Mouse (Mus musculus): Measurements from ENCODE around the gene Serpine2. TPM values are rescaled to one million over a fixed set of nuclear protein-coding genes. Genes with fewer than 3 reads are reported as not detected.

Serpine2 gene
- total RNA-seq, 2 experiments from 2014 or later: 186 to 189 TPM

DNA sequence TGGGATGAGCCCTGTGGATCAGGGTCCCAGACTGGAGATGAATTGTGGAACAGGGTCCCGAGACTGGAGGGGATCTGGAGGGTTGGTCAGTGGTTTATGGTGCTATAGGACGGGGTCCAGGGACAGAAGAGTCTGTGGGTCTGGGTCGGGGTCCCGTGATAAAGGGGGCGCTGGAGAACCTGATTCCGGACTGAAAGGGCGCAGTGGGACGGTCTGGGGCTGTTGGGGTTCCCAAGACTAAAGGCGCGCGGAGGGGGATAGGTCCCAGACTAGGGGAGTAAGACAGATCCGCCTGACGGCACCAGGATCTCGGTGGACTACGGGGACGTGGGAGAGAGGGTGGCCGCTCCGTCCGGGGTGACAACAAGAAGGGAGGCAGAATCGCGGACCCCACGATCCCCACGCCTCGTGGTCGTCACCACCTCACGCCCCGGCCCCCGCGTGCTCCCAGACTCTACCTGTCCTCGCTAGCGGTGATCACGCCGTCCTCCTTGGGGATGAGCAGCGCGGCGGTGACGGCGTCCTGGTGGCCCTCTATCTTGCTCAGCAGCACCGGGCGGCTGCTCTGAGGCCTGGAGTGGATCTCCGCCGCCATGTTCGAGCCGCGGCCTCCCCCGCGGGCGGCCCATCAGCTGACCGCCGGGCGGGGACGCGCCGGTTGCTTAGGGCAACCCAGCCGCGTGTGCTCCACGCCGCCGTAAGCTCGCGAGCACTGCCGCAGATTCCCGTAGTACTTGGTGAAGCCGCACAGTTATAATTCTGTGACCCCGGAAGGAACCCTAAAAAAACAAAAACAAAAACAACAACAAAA is 99.7 kb downstream of the Serpine2 start:
- peak; percentile 78 to 92 for DNase-seq (ENCODE audit: extremely low spot score in 1 of 2, low spot score in 2 of 2)
- intact Hi-C loops (cut with DNase I): no loop called here

DNA sequence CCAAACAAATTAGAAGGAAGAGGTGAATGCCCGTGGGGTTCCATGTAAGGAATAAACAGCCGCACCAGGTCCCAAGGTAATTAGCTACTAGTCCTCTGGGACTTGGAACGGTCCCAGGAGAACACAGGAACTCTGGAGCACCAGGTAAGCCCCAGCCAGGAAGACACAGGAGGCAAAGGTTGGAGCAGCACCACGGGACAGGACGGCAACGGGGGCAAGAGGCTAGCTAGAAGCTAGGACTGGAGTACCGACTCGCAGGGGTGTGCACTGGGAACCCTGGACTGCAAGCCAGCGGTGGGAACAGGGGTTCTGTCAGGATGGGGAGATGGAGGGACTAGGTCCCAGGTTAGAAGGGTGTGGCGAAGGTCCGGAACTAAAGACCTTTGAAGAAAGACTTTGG is 100.3 kb downstream of the Serpine2 start:
- no peak for DNase-seq (ENCODE audit: extremely low spot score in 1 of 2, low spot score in 2 of 2)
- intact Hi-C loops (cut with DNase I): no loop called here

DNA sequence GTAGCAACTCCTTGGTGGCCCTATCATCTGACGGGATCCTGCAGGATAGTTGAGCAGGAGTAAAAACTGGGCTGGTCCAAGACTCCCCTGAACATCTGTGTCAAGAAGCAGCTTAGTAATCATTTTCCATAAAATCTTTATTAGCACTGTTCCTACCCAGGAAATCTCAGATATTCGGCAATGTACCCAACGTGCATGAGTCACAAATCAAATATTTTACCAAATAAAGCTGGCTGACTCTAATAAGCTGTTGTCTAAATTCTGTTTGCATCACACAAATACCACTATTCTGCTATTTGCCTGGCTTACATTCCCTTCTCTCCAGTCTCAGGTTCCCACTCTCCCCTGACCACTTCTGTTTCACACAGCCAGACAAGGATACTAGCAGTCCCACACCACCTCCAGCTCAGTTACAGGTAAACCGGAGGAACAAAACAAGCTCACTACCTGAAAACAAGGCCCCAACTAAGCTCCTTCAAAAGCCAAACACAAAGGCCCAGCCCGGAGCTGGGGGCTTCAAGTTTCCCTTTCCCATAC is 101.5 kb downstream of the Serpine2 start:
- DNase-seq (ENCODE audit: extremely low spot score in 1 of 2, low spot score in 2 of 2): no peak

DNA sequence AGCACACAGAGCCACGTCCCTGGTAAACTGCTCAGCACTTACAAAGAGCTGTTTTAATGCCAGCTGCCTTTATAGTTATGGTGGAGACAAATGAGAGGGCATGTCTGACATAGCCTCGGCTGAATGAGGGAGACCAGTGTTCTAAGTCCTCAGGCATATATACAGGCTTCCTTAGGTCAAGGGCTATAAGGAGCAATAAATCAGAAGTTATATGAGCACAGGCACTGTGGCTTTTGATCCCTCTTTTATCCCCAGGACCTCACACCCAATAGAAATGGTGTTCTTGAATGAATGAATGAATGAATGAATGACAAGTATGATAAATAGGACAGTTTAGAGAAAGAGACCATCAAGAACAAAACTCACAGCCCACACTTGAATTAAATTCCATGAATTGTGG is 102.0 kb downstream of the Serpine2 start:
- intact Hi-C loops (cut with DNase I): no loop called here

More for the DNA sequence above, 101.5 kb downstream of the Serpine2 start:
- intact Hi-C loops (cut with DNase I): no loop called here

DNA sequence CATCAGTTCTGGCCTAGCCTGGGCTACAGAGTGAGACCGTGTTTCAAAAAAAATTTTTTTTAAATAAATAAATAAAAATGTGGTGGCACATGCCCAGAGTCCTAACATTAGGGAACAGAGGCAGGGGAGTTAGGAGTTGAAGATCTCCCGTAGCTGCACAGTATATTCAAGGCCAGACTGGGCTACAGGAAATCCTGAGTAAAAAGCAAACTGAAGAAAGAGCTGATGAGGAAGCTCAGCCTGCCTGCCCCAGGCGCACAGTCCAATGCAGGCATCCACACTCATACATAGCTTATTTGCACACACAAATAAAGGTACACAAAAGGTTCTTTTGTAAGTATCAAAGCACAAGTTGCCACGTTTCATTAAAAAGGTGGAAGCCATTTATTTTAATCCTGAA is 103.4 kb downstream of the Serpine2 start:
- no peak for DNase-seq (ENCODE audit: extremely low spot score in 1 of 2, low spot score in 2 of 2)
- intact Hi-C loops (cut with DNase I): no loop called here

More for the DNA sequence above, 102.0 kb downstream of the Serpine2 start:
- DNase-seq (ENCODE audit: extremely low spot score in 1 of 2, low spot score in 2 of 2): no peak

DNA sequence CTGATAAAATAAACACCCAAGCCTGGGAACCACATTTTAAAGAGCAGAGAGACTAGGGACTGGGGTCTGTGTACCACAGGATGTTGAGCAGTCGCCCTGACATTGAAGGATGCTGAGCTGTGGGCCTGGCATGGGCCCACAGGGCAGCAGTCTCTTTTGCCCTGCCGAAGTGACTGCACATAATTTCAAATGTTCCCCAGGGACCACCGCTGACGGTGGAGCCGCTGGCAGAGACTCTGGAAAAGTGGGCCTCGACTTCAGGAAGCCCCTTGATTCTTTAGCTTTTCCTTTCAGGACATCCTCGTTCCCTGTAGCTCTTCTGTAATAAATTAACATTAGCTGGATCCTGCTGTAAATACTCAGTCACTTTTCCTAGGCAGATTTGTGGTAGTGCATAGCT is 103.8 kb downstream of the Serpine2 start:
- intact Hi-C loops (cut with DNase I): no loop called here
- DNase-seq (ENCODE audit: extremely low spot score in 1 of 2, low spot score in 2 of 2): no peak

DNA sequence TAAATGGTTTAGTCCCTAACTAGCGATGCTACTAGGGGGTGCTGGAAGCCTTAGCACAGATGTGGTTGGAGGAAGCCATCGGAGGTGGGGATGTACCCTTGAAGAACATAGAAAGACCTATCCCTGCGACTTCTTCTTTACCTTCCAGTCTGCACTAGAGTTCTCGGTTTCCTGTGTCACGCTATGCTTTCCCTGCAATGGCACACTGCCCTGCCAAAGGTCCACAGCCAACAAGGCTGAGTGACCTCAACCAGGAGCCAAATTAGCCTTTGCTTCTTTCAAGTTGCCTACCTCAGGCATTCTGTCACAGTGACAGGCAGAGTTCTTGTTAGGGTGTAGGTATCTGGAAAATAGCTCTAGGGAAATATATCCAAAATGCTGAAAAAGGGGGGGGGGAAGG is 104.6 kb downstream of the Serpine2 start:
- DNase-seq (ENCODE audit: extremely low spot score in 1 of 2, low spot score in 2 of 2): no peak
- intact Hi-C loops (cut with DNase I): no loop called here

DNA sequence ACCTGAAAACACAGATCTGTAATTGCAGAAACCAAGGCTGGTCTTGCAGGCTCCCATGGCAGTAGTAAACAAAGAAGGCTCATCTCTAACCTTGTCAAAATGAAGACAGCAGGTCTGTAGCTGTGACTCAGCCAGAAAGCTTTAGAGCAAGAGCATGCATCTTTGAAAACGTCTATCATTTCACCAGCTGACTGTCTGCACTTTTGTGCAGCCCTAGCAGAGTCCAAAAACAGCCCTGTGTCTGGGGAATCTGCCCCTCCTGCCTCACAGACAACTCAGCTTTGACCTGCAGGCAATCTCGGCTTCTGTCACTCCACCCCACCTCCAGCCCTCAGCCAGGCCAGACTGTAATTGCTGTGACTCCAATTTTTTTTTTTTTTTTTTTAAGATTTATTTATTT is 105.6 kb downstream of the Serpine2 start:
- intact Hi-C loops (cut with DNase I): no loop called here
- no peak for DNase-seq (ENCODE audit: extremely low spot score in 1 of 2, low spot score in 2 of 2)

DNA sequence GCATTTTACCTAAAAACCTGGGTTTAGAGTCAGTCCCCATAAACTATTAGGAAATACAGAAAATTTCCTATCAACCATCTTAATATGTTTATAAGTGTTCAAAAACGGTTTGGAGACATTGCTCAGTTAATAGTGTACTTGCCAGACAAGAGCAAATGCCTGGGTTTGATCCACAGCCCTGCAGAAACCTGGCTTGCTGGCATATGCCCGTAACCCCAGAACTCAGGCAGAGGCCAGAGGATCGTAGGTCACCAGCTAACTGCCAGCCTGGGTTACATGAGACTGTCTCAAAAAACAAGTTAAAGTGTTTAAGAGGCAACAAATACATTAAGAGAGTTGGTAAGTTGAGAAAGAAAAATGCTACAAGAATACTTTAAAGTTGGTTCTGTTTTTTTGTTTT is 106.0 kb downstream of the Serpine2 start:
- DNase-seq (ENCODE audit: extremely low spot score in 1 of 2, low spot score in 2 of 2): no peak
- intact Hi-C loops (cut with DNase I): no loop called here

DNA sequence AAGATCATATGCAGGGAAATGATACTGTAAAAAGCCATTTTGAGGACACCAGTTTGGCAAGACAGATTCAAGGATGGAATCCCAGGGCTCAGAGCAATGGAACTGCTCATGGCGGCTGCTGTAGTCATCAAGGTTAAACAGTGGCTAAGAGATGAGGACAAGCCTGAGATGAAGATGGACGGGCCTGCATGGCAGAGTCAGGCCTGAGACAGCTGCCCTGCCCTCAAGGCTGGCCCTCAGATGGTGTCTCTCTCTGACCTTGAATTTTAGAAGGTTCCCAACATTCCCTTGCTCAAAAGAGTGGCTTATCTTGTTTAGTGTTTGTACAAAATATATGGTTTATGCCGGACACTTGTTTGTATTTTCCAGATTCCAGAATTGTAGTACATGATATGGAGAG is 107.5 kb downstream of the Serpine2 start:
- intact Hi-C loops (cut with DNase I): no loop called here
- no peak for DNase-seq (ENCODE audit: extremely low spot score in 1 of 2, low spot score in 2 of 2)

DNA sequence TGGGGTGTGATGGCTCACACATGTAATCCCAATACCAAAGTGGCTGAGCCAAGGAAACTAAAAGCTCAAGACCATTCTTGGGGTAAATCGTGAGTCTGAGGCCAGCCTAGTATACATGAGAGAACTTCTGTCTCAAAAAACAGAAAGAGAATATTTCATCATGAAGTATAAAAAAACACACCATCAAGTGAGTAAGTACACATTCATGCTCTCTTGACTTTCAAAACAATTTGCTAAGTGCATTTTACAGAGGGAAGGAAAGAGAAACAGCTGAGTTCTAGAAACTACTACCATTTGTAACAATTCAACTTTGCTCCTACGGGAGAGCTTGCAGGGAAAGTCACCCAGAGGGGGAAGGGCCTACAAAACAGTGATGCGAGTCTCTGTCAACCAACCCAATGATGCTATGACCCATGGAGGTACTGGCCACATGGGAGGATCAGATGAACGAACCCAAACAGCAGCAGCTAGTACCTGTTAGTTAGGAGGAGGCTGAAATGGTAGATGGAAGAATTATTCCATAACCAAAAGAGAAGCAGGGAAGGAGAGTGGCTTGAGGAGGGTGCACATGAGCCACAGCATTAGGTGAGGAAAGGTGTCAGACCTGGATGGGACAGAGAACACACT is 108.2 kb downstream of the Serpine2 start:
- intact Hi-C loops (cut with DNase I): no loop called here
- no peak for DNase-seq (ENCODE audit: extremely low spot score in 1 of 2, low spot score in 2 of 2)

DNA sequence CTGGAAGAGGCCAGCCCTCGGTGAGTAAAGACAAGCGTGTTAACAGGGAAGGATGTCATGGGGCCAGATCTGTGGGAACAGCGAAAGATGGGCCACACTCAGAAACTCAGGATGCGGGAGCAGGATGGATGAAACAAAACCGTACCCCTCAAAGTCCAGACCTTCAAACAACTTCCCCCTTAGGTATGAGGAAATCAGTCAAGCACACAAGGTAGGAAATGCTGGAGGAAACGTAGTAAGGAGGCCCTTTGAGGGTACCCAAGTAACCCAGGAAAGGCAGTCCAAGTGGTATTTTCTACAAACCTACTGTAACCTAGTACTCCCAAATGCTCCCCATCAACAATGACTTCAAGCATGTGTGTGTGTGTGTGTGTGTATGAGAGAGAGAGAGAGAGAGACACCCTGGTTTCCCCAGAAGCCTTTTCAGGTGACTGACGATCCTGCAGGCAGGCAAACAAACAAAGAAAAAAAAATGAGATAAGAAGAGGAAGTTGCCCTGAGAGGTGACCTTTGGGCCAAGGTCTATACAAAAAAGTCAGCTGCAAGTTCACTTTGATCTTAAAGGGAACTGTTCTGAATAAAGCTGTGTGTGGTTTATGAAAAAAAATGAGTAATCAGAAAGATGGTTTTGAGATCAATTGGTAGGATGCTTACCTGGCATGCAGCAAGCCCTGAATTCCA is 108.8 kb downstream of the Serpine2 start:
- intact Hi-C loops (cut with DNase I): no loop called here
- no peak for DNase-seq (ENCODE audit: extremely low spot score in 1 of 2, low spot score in 2 of 2)

DNA sequence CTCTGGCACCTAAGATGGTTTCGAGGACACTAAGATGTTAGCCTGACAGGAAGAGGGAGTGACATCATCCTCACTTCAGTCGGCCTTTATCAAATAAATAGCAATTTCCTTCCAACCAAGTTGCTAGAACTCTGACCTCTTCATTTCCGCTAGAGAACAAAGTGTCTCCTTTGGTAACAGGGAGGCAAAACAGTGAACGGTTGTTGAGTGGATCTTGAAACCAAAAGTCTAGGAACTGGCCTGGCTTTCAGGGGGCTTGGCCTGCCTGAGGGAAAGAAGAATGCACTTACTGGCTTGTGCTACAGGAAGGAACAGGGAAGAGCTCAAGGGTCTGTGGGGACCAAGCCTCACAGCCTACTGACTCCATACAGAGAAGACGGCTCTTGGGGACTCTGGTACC is 109.8 kb downstream of the Serpine2 start:
- intact Hi-C loops (cut with DNase I): no loop called here
- no peak for DNase-seq (ENCODE audit: extremely low spot score in 1 of 2, low spot score in 2 of 2)

DNA sequence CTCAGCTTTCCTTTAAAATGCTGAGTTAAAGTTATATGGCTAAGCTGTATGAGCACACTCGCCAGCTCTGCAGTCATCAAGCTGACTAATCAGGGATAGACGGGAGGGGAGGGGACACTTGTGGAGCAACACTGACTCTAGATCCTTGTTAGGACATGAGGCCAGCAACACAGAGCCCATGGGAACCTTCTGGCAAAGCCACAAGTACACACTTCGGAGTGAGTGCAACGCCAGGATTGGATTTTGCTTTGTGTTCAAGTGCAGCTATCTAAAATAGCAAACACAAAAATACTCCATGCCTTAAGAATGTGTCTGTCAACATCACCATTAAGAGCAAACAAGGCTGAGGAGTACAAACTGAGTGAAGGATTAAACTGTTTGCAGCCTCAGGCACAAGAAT is 114.9 kb downstream of the Serpine2 start:
- no peak for DNase-seq (ENCODE audit: extremely low spot score in 1 of 2, low spot score in 2 of 2)
- intact Hi-C loops (cut with DNase I): no loop called here

Other genes starting within 250 kb of the Serpine2 start
- 1 to 10 TPM; 2.6 to 2.7 TPM for gene Ap1s3, start 189.2 kb downstream of the Serpine2 start, total RNA-seq (2021)
- gene Mrpl44, start 85.2 kb downstream of the Serpine2 start, total RNA-seq (2021): 10 to 100 TPM; 20.8 to 22.6 TPM
- gene Wdfy1, start 85.0 kb downstream of the Serpine2 start, total RNA-seq (2021): 10 to 100 TPM; 42.8 to 44.3 TPM